Mouse (Mus musculus): ENCODE results near the gene Ypel3.

The Ypel3 gene

DNA sequence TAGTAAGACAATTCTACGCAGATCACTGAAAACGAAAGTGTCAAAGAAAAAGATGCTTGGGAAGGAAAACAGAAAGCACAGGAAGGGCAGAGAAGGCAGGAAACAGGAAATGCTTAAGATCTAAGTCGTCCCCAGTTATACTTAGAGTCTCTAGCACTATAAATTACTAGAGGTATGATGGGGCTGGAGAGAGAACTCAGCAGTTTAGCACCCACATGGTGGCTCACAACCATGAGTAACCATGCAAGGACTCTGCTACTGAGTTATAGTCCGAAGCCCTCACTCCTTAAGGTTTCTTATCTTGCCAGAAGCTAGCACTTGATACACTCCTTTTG lies 17.5 kb downstream of the Ypel3 start:
- no peak for DNase-seq

DNA sequence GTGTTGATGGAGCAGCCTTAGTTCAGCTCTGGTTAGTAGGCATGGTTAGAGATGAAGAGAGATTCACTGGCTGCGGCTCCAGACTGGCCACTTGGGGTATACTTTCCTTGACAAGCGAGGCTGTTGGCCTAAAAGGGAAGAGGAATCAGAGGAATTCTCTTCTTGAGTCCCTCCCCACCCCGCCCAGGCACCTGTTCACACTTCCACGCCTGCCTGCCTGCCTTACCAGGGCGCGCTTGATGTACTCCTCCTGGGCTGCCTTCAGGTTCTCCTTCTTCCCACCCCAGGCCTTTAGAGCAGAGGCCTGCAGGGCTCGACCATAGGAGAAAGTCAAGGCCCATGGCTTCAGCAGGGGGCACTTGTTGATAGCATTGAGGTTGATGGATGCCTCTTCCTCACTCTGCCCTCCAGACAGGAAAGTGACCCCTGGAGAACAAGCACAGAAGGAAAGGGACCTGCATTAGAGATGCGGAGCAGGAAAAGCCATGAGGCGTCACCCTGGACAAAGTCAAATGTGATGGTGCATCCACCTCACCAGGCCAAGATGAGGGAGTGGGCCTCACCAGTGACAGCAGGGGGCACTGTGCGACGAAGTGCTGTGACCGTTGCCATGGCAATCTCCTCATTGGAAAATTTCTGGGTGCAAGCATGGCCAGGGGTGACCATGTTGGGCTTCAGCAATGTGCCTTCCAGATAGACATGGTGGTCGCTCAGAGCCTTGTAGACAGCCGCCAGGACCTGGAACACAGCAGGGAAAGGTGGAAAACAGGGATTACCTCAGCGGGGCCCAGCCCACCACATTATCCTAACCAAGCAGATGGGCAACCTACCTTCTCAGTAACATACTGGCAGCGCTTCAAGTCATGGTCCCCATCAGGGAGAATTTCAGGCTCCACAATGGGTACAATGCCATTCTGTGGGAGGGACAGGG lies 18.9 kb downstream of the Ypel3 start:
- DNase-seq, result no peak

DNA sequence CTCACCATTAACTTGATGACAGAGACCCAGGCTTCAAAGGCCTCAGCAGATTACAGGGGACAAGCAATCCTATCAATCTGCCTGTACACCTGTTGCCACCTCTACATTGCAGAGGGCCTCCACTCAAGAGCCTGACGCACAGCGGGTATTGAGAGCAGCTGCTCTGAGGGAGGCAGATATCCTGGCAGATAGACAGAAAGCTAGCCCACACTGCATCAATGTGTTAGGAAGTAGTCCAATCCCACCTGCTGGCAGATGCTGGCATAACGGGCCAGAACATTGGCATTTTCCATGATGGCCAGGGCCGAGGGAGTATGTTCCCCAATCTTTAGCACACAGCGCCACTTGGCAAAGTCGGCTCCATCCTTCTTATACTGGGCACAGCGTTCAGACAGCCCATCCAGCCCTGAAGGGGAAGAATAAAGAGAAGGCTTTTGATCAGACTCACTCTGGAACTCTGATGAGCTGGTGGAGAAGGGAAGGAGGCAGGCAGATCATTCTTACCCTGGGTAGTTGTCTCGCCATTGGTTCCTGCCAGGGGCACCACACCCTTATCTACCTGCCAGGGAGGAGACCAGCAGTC lies 19.7 kb downstream of the Ypel3 start:
- no peak for DNase-seq

DNA sequence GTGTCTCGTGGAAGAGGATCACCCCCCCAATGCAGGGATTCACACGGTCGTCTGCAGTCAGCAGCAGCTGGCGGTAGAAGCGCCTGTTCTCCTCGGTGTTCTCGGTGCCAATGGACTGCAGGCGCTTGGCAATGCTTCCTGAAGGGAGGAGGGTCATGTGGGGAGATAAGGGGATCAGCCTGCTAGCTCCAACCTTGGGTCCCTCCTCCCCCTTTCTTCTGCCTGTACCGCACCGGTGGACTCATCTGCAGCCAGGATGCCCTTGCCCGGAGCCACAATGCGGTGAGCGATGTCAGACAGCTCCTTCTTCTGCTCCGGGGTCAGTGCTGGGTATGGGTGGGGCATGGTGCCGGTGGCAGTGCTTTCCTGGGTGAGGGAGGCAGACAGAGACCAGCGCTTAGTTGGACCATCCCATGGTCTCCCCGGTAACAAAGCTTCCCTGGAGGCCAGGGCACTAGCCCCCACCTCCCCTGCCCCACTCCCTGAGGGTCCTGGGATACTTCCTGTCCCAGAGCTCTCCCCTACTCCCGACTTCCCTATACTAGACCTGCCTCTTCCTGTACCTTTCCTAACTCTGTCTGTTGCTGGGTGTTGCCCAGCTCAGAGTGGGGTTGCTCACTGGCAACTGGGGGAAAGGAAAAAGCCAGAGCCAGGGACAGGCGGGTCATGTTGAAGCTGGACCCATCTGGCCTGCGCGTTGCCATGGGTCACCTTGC lies 20.8 kb downstream of the Ypel3 start, which contains the start of gene Fam57b:
Gene Fam57b (plus strand): TSS at position 258 of the 716 bp plus-strand sequence.
- peak; percentile 53 to 70 for DNase-seq

DNA sequence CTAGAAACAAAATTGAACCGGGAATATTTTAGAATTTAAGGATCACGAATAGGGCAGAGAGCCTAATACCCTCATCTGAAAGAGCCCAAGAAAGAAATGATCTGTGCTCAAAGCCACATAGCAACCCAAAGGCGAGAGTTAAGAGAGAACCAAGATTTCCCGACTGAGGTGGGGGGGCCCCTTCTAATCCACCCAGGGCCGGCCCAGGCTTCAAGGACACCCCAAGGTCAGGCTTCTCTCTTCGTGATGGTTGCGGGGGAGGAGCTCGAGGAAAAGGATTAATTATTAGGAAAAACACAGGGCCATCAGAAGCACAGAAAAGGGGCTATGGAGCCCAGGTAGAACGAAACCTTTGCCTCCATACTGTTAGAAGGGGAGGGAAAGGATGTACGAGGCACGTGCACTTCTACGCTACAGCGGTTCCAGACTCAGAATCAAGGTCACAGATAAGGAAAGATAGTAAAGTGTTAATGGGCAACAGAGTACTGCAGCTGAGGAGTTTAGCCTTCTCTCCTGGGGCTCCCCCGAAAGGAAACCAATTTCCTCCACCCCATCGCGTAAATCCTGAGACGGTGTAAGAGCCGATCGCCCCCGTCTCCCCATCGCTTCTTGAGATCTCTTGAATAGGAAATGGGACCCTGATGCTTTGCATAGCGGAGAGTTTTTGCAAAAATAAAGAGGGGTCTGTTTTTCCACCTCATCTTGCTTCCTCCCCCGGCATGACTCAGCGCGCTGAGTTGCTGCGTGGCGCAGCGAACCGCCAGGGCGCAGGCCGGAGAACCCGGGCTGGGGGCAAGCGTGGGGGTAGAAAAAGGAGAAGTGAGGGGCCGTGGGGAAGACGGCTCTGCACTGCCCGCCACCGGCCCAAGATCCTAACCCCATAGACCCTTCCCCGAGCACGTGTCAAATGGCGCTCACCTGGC lies 21.6 kb downstream of the Ypel3 start:
- DNase-seq, result peak in 1 of 2 experiments; percentile 43

DNA sequence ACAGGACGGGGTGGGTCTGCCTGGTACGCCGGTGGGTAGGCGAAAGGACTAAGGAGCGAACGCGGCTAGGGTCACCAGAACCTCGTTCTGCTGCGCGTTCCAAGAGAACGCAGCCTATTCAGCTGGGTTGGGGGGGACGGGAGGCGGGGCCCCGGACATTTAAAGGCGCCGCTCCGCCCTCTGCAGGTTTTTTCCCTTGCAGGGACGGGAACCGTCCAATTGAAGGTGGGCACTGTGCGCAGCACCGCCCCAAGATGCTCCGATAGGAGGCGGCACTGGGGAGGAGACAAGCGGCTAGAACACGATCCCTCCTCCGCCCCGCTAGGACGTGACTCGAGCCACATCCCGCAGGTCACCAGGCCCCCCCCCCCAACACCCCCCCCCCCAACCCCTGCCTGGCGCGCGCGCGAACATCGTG lies 22.3 kb downstream of the Ypel3 start:
- peak; percentile 99 to 100 for DNase-seq

DNA sequence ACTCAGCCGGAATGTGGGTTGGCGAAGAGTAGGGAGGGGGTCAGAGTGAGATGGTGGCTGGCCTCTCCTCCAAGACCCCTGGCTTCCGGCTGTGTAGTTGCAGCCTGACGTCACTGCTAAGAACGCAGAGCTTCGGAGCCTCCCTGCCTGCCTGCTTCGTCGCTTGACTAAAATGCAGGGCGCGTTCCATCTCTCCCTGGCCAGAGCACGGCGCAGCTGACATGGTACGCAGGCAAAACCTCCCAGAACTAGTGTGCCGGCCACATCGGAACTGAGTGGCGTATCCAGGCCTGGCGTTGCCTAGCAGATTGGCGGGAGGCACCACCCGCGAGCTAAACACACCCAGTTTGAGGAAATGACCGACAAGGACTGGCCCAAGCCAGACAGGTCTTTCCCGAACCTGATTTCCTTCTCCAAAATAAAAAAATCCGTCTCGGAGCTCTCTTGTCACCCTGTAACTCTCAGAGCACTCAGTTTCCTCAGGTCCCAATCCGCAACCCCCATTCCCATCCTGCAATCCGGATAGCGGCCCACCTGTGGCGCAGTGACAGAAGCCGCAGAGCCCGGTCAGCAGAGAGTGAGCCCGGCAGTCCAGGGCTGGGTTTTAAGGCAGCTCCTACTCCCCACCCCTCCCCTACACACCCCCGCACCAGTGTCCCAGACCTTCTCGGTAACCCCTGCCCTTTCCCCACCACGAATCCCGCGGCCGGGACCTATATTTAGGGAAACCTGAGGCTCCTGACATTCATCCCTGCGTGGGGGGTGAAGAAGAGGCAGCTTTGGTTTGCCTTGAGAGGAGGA lies 22.9 kb downstream of the Ypel3 start:
- DNase-seq, result no peak

DNA sequence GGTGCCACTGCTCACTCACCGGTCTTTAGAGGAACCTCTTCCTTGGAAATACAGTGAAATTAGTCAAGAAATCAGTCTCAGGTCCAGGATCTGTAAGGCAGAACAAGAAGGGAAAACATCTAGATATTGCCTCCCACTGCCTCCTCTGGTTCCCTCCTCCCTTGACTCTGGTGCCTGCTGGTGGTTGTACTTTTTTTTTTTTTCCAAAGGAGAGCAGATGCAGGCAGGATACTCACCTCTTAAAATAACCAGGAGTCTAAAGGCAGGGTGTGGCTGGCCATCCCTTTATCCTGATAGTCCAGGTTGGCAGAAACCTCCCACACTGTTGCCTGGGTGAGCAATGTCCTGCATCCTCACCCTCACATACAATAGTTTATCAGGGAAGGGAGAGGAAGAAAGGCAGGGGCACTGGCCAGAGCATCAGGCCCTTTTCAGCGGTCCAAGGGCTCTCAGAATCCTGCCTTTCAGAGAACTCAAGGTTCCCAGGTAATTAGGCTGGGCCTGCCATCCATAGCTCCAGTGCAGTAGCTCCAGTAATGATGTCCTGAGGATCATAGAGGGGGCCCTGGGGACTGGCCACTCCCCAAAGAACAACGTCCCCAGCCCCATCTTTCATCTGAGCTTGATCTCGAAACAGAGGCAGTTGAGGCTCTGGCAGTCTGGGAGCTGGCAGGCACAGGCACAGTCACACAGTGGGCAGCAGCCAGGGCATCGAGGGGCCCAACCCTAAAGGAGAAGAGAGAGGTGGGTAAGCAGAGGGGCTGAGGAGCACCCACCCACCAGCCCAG lies 23.7 kb downstream of the Ypel3 start:
- no peak for DNase-seq

DNA sequence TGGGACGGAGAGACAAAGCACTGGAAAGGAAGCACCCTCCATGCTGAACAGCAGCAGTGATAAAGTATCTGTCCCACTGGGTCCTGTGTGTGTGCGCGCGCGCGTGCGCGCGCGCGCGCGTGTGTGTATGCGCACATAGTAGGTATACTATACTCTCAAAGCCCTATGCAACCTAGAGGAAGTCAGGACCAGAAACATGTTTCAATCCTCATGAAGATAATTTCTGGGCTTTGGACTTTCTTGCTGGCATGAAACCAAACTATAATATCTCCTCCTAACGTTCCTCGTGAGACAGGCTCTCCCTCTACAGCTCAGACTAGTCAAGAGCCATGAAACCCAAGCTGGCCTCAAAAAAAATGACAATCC lies 24.3 kb downstream of the Ypel3 start:
- DNase-seq, result no peak

DNA sequence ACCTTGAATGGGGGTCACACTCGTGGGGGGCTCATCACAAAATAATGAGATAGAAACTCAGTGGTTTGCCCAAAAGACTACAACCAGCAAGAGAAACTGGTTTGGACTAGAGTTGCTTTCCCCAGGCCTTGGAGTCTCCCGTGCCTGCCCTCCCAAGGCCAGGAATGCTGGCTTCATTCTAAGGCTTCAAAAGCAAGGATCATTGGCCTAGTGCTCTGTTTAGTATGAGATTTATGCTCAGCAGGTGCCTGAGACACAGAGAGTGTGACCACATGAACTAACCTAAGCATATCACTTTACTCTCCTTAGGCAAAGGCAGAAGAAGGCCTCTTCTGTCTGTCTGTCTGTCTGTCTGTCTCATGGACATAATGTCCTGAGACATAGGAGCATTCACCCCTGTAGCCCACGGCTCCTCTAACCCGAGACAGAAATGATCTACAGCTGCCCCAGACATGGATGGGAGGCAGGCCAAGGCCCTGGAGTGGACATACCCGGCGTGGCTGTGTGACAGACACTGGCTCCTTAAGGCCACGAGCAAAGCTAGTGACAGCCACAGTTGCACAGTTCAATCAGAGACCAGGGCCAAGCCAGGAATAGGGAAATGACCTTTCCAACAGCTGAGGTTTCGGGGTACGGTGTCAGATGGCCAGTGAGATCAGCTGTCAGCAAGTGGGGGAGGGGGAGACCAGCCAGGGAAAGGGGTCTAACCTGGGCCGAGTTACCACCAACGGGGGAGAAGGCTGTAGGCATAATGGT lies 25.6 kb downstream of the Ypel3 start:
- no peak for DNase-seq

DNA sequence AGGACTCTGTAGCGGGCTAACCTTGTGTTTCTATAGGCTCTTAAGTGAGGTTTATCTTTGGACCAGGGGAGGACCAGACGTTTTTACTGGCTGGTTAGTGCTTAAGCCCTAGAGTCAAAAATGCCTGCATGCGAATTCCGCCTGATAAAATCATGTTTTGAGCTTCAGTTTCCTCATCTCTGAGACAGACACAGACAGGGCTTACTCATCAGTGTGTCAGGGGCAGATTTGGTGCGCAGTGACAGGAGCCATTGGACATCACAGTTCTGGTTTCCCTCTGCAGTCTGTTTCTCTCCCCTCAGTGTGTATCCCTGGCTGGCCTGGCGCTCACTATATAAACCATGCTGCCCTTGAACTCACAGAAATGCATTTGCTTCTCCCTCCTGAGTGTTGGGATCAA lies 26.4 kb downstream of the Ypel3 start:
- no peak for DNase-seq

DNA sequence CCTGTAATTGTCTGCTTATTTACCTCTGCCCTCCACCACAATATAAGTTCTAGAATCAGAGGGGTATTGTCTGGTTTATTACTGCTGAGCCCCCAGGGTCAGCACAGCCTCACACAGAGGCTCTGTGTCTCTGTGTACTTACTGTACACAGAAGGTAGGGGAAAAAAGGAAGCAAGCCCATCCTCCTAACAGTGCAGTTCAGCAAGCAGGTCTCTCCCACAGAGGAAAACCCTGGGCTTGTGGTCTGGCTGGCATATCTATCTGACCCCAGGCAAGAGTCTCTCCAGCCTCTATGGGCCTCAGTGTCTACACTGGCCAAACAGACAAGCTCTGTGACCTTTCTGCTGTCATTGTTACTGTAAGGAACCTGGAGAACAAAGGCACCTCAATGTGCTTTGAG lies 27.0 kb downstream of the Ypel3 start:
- DNase-seq, result no peak

DNA sequence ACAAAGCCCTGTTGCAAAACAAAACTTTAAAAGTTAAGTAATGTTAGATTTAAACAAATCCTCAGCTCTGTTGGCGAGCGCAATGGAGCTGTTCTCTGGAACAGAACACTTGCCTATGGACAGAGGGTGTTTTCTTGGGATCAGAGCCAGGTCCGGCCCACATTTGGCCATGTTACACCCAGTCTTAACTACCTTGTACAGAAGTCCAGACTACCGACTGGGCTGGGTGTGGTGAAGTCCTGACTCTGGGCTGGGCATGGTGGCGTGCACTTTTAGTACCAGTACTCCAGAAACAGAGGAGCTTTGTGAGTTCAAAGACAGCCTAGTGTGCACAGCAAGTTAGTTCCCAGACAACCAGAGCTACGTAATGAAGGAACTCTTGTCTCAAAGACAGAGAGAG lies 30.2 kb downstream of the Ypel3 start:
- DNase-seq, result peak; percentile 82 to 88

DNA sequence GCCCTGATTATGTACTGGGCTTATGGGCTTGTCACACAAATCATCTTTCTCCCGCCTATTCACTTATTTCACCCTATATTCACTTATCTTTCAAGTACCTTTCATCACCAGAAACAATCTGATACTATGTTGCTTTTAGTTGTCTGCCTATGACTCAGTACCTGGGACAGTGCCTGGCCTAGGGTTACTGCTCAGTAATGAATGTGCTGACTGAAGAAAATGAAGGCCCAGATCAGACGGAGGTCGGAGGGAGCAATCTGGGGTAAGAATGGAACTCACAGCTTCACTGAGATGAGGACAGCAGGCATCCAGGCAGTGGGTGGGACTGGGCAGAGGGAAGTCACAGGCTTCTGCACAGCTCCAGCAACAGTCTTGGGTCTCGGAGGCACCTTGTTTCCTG lies 30.6 kb downstream of the Ypel3 start:
- no peak for DNase-seq

DNA sequence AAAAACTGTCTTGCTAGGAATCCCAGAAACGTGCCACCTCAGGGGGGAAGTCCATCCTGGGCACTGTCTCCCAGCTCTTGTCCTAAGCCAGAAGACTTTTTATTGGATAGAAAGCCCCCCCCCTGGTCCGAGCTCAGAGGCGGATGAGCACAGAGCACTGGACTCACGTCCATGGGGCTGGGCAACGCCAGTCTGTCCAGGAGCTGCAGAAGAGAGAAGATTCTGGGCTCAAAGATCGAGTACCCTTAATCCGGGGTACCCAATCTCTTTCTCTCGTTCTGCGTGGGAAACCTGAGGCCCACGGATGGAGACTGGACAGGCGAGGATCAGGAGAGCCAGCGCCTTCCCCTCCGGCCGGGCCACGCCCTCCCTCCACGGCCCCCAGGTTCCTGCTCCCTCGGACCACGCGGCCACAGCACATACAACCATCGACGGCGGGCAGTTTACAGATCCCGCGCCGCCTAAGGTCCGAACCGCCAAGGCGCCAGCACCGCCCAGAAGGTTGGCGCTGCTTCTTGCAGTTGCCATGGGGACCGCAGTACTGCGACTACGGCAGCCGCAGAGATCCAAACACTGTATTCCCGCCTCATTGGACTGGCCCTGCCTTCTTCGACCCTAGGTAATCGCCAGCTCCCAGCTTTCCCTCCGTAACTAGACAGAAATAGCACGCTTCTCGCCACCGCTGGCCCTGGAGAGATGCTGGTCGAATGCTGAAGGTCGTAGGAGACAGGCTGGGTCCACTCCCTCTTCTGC lies 32.1 kb downstream of the Ypel3 start:
- DNase-seq, result peak; percentile 89 to 91

DNA sequence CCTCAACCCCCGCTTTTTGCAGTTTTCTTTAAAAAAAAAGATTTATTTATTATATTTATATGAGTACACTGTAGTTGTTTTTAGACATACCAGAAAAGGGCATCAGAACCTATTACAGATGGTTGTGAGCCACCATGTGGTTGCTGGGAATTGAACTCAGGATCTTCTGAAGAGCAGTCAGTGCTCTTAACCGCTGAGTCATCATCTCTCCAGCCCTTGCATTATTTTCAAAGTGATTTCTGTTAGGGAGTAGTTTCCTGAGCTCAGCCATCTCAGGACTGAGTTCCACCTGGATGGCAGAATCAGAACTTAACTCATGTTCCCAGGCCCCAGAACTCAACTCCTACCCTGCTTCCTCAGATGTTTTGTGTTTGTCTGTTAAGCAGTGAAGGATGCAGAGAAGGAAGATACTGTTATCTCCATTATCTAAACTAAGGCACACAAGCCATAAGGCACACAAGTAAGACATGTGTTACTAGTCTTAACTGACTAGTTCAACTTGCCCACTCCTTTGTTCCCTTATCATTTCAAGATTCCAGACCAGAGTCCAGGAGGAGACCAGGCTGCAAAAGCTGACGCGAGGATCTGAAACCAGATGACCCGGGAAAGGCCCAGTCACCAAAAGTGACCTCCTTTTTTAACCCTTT lies 33.1 kb downstream of the Ypel3 start:
- no peak for DNase-seq

DNA sequence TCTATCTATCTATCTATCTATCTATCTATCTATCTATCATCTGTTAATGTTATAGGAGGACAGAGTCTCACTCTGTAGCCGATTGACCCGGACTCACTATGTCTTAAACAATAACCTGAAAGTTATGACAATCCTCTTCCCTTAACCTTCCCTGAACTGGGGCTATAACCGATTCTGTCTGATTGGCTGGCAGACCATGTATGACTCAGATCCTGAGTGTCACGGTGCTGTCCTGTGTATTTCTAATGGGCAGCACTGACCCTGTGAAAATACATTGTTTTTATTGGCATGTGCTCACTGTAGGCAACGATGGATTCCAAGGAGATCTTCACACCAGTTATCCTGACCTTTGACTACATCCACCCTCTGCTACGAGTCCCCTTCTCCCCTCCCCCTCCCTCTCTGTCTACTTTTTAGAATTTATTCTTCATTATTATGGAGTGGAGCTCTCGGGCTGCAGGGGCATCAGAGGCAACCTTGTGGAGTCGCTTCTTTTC lies 39.0 kb downstream of the Ypel3 start:
- no peak for DNase-seq

DNA sequence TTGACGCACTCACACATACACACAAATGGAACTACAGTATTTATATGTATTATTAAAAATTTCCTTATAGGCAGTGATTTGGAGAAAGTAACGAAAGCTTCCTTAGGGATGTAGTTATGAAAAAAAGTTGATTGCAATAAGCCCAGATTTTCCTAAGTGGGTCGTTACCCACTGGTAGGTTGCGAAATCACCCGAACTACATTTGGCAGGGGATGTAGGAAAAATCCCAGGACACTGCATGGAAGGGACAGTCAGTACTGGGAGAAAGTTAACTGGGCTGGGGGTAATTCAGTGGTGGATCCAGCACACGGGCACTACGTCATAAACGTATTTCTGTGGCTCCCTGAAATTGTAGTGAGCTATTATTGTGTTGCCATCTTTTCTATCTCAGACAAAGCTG lies 39.7 kb downstream of the Ypel3 start:
- peak in 1 of 2 experiments; percentile 27 for DNase-seq

DNA sequence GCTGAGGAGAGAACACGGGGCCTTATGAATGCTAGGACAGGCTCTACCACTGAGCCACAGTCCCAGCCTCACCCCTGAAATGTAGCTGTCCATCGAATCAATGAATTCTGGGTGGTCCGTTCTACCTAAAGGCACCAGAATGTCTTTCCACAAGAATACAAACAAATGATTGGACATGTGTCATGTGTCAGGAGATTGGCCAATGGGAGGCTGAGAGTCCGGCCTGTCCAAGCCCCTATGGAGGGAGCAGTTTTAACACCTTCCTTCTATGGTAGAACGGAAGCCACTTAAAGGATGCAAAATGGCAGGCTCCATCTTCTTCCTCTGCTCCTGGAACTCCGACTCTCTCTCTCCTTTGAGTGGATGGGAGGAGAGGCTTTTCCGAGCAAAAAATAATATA lies 40.8 kb downstream of the Ypel3 start:
- DNase-seq, result no peak
